ENCODE assay signal across 8 mouse cellular contexts in the genomic region with DNA sequence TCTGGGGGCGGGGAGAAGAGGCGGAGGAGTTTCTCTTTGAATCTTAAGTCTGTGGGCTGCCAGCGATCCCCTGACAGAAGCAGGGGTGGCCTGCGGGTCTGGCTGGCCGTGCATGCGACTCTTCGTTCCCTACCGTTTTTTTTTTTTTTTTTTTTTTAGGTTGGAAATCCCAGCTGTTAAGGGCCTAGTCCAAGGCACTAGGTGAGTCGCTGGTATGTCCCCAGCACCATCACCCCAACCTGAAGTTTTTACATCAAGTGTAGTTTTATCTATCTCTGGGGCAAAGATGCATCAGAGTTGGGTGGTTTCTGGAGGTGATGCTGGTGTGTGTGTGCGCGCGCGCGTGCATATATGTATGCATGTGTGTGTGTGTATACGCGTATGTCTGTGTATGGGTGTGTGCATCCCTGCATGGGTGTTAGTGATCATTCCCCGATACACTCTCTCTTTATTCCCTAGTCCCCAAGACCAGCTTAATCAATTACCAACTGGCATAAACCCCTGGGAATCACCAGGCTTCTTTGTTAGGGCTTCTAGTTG. TPM values are rescaled to one million over a fixed set of nuclear protein-coding genes. Genes with fewer than 3 reads are reported as not detected.
DNase-seq lines count a peak whose midpoint lies in the region; ATAC-seq and TF ChIP-seq lines count a peak whose summit lies in the region.

No protein-coding gene starts in this region.

- H3K36me3 ChIP-seq in forebrain, embryonic 15.5 days = no peaks in the 10 kb centered on the region
- no peaks in the 10 kb centered on the region for H3K36me3 ChIP-seq in liver, embryonic 16.5 days (ENCODE audit: control insufficient read depth, insufficient read depth)

- no peak for DNase-seq in gastrocnemius, adult 2 months
- no peak for DNase-seq in gastrocnemius, postnatal 25 days
- peak; percentile 64 for DNase-seq in A20 (ENCODE audit: low read depth, low spot score)
- no peak for DNase-seq in urinary bladder, postnatal 36 days (ENCODE audit: low spot score in 2 of 2)
- DNase-seq in urinary bladder, postnatal 25 days (ENCODE audit: low spot score) = no peak

- peak overlapping the region; percentile 99 for H3K4me2 ChIP-seq in forebrain, embryonic 15.5 days (replicated peaks)
- peak overlapping the region; percentile 97 for H3K4me2 ChIP-seq in liver, embryonic 16.5 days (ENCODE audit: low read depth, low read length)

- peak overlapping the region; percentile 88 for H3K4me3 ChIP-seq in gastrocnemius, adult 2 months
- peak overlapping the region; percentile 70 for H3K4me3 ChIP-seq in forebrain, embryonic 15.5 days
- H3K4me3 ChIP-seq in liver, embryonic 16.5 days (ENCODE audit: low read depth, low read length) = peak overlapping the region; percentile 74

- H3K27ac ChIP-seq in gastrocnemius, adult 2 months = peak overlapping the region; percentile 99
- no peak overlapping the region for H3K27ac ChIP-seq in forebrain, embryonic 15.5 days (replicated peaks)
- no peak overlapping the region for H3K27ac ChIP-seq in liver, embryonic 16.5 days (ENCODE audit: low read length)

- TF ChIP-seq CTCF in gastrocnemius, adult 2 months (IDR thresholded peaks at IDR 0.05) = no peak

- H3K27me3 ChIP-seq in forebrain, embryonic 15.5 days = peaks cover 57% of the 10 kb centered on the region
- peaks cover 58% of the 10 kb centered on the region for H3K27me3 ChIP-seq in liver, embryonic 16.5 days (ENCODE audit: control insufficient read depth, insufficient read depth, low read depth, low read length)

- H3K9me3 ChIP-seq in forebrain, embryonic 15.5 days = no peaks in the 10 kb centered on the region
- no peaks in the 10 kb centered on the region for H3K9me3 ChIP-seq in liver, embryonic 16.5 days (replicated peaks; ENCODE audit: control insufficient read depth, low read length)

- 0 out of 2 replicates have a peak overlapping the region, but pooled peaks have one; percentile 86 for H3K9ac ChIP-seq in forebrain, embryonic 15.5 days (replicated peaks)
- peak overlapping the region; percentile 85 for H3K9ac ChIP-seq in liver, embryonic 16.5 days (ENCODE audit: low read depth, low read length)

- H3K4me1 ChIP-seq in forebrain, embryonic 15.5 days = peaks cover 51% of the 10 kb centered on the region
- peaks cover 39% of the 10 kb centered on the region for H3K4me1 ChIP-seq in liver, embryonic 16.5 days (ENCODE audit: control insufficient read depth, low read depth, low read length)

- ATAC-seq in forebrain, embryonic 15.5 days (replicated peaks) = no peak
- no peak for ATAC-seq in liver, embryonic 16.5 days (ENCODE audit: low read depth)
- no peak for ATAC-seq in cerebellum, adult (ENCODE audit: insufficient number of reproducible peaks, low FRiP score, low TSS enrichment)

- intact Hi-C loops in gastrocnemius, adult 2 months (cut with DNase I) = no loop called here

- WGBS in forebrain, embryonic 15.5 days = 9% methylated on average over 17 of the region's 17 CpGs
- 10% methylated on average over 17 of the region's 17 CpGs for WGBS in liver, embryonic 16.5 days (ENCODE audit: insufficient replicate concordance)

RNA-seq across cellular contexts. Expression of a gene that starts 1.1 kb away (rescaled TPM):
- total RNA-seq in gastrocnemius, adult 2 months (2021) = 1 to 10 TPM; 4.2 to 5.9 TPM
- total RNA-seq in gastrocnemius, postnatal 25 days (2021) = 1 to 10 TPM; 5.4 to 6.3 TPM
- polyA plus RNA-seq in forebrain, embryonic 15.5 days (2015; fragmentation: Nextera tagmentation; extraction: Ambion mirVana) = 0.70 and 0.73 TPM in 2 replicates
- 0.18 and 0.35 TPM in 2 replicates for polyA plus RNA-seq in liver, embryonic 16.5 days (2015; fragmentation: Nextera tagmentation; extraction: Ambion mirVana)

RNA-seq across cellular contexts. Expression of a gene that starts 28.8 kb away (rescaled TPM):
- 10 to 100 TPM; 17.1 to 25.1 TPM for total RNA-seq in gastrocnemius, adult 2 months (2021)
- total RNA-seq in gastrocnemius, postnatal 25 days (2021) = 10 to 100 TPM; 20.7 to 22.5 TPM
- 65.0 and 67.6 TPM in 2 replicates for polyA plus RNA-seq in forebrain, embryonic 15.5 days (2015; fragmentation: Nextera tagmentation; extraction: Ambion mirVana)
- polyA plus RNA-seq in liver, embryonic 16.5 days (2015; fragmentation: Nextera tagmentation; extraction: Ambion mirVana) = 2.9 and 3.5 TPM in 2 replicates

RNA-seq across cellular contexts. Expression of a gene that starts 30.6 kb away (rescaled TPM):
- 1 to 10 TPM; 5.9 to 6.8 TPM for total RNA-seq in gastrocnemius, adult 2 months (2021)
- 1 to 10 TPM; 5.4 to 5.9 TPM for total RNA-seq in gastrocnemius, postnatal 25 days (2021)
- polyA plus RNA-seq in forebrain, embryonic 15.5 days (2015; fragmentation: Nextera tagmentation; extraction: Ambion mirVana) = 1.7 and 2.2 TPM in 2 replicates
- not detected in 2 replicates for polyA plus RNA-seq in liver, embryonic 16.5 days (2015; fragmentation: Nextera tagmentation; extraction: Ambion mirVana)
